Mouse (Mus musculus) retina, postnatal 1 day (tissue): ENCODE measurements at regions not wholly inside any gene's neighbourhood (a gene's known extent, or its start where the extent isn't known, plus 50 kb on each side); places are given as distances from the start of the nearest gene placed in this dataset.

Experiments used
- DNase-seq: peaks from one replicate; pipeline ENCODE4 v3.0.0-alpha.2; 2012

- no peak for DNase-seq
Observed at GRCm38 (mm10) chr4:10149911-10150310, 724.4 kb upstream of the 2610301B20Rik start.

GRCm38 (mm10) chr4:10150501-10150900, 723.8 kb upstream of the 2610301B20Rik start:
- DNase-seq: peak; percentile 61

GRCm38 (mm10) chr4:10155705-10156390, 718.5 kb upstream of the 2610301B20Rik start:
- DNase-seq: no peak

- DNase-seq: peak; percentile 16
Observed at GRCm38 (mm10) chr4:10189896-10190295, 684.4 kb upstream of the 2610301B20Rik start.

GRCm38 (mm10) chr4:10197245-10197943, 676.9 kb upstream of the 2610301B20Rik start:
- DNase-seq: peak; percentile 10

GRCm38 (mm10) chr4:10201835-10202234, 672.5 kb upstream of the 2610301B20Rik start:
- no peak for DNase-seq

- DNase-seq: no peak
Observed at GRCm38 (mm10) chr4:10204224-10204623, 670.1 kb upstream of the 2610301B20Rik start.

GRCm38 (mm10) chr4:10209324-10209923, 664.9 kb upstream of the 2610301B20Rik start:
- DNase-seq: no peak

GRCm38 (mm10) chr4:10211303-10211702, 663.0 kb upstream of the 2610301B20Rik start:
- no peak for DNase-seq

GRCm38 (mm10) chr4:10235324-10235723, 639.0 kb upstream of the 2610301B20Rik start:
- no peak for DNase-seq

GRCm38 (mm10) chr4:10242117-10242516, 632.2 kb upstream of the 2610301B20Rik start:
- DNase-seq: no peak

GRCm38 (mm10) chr4:10242909-10243308, 631.4 kb upstream of the 2610301B20Rik start:
- DNase-seq: no peak

GRCm38 (mm10) chr4:10254029-10254690, 620.1 kb upstream of the 2610301B20Rik start:
- no peak for DNase-seq

- DNase-seq: no peak
Observed at GRCm38 (mm10) chr4:10257537-10257936, 616.8 kb upstream of the 2610301B20Rik start.

GRCm38 (mm10) chr4:10260351-10260750, 613.9 kb upstream of the 2610301B20Rik start:
- no peak for DNase-seq

- DNase-seq: no peak
Observed at GRCm38 (mm10) chr4:10265942-10266341, 608.4 kb upstream of the 2610301B20Rik start.

GRCm38 (mm10) chr4:10285562-10285961, 588.7 kb upstream of the 2610301B20Rik start:
- no peak for DNase-seq

- DNase-seq: peak; percentile 9
Observed at GRCm38 (mm10) chr4:10290326-10290725, 584.0 kb upstream of the 2610301B20Rik start.

- DNase-seq: no peak
Observed at GRCm38 (mm10) chr4:10295012-10295530, 579.2 kb upstream of the 2610301B20Rik start.

- no peak for DNase-seq
Observed at GRCm38 (mm10) chr4:10296220-10296619, 578.1 kb upstream of the 2610301B20Rik start.

- no peak for DNase-seq
Observed at GRCm38 (mm10) chr4:10311886-10312285, 562.4 kb upstream of the 2610301B20Rik start.

- no peak for DNase-seq
Observed at GRCm38 (mm10) chr4:10315144-10315543, 559.2 kb upstream of the 2610301B20Rik start.

- no peak for DNase-seq
Observed at GRCm38 (mm10) chr4:10315875-10316274, 558.4 kb upstream of the 2610301B20Rik start.
